16 mouse cellular contexts compared by ENCODE assay signal in genomic region chr13:34741254-34741653, GRCm38 (mm10). TPM values are rescaled to one million over a fixed set of nuclear protein-coding genes. Genes with fewer than 3 reads are reported as not detected.
DNase-seq lines count a peak whose midpoint lies in the region; TF ChIP-seq lines count a peak whose summit lies in the region.
"Had no signal": no experiment of that assay in that cellular context is flagged by ENCODE, and none has a peak within 500 bp of the region (broad histone marks: within the 10 kb centered on the region; RNA-seq: fewer than 3 reads in every experiment).

No protein-coding gene starts in this region.

- intact Hi-C loops in gastrocnemius, adult 2 months (cut with DNase I), result no loop called here

- no peaks in the 10 kb centered on the region; the same call in 1 of the 2 replicates for H3K4me1 ChIP-seq in lung, adult 2 months (ENCODE audit: control insufficient read depth, insufficient read depth, low read length)
- H3K4me1 ChIP-seq: limb, embryonic 12.5 days had no signal

- DNase-seq in gastrocnemius, adult 2 months, result no peak
- DNase-seq in gastrocnemius, adult 8-10 months (ENCODE audit: low spot score in 2 of 2), result no peak
- DNase-seq in lung, adult 2 months, result no peak
- no peak for DNase-seq in lung, postnatal 4 days
- peak; percentile 36 for DNase-seq in WW6 (ENCODE audit: low read depth, low spot score)
- DNase-seq in splenic B cell, adult 2 months (ENCODE audit: low read depth, low spot score), result peak; percentile 61
- DNase-seq in embryo, embryonic 10 days (ENCODE audit: low spot score), result no peak
- DNase-seq in cerebellum, postnatal 25 days, result no peak

- no peak overlapping the region for H3K27ac ChIP-seq in gastrocnemius, adult 2 months
- H3K27ac ChIP-seq: limb, embryonic 12.5 days had no signal

- H3K36me3 ChIP-seq in splenic B cell, adult 2 months (ENCODE audit: control insufficient read depth, insufficient read depth, low read length, poor library complexity, severe bottlenecking), result no peaks in the 10 kb centered on the region
- H3K36me3 ChIP-seq: limb, embryonic 12.5 days had no signal

- H3K27me3 ChIP-seq in splenic B cell, adult 2 months (ENCODE audit: control insufficient read depth, insufficient read depth, low read length, poor library complexity, severe bottlenecking), result no peaks in the 10 kb centered on the region
- H3K27me3 ChIP-seq: limb, embryonic 12.5 days had no signal

- H3K4me3 ChIP-seq in gastrocnemius, adult 2 months, result no peak overlapping the region
- no peak overlapping the region for H3K4me3 ChIP-seq in lung, adult 2 months (replicated peaks; ENCODE audit: extremely low read depth, low read depth, low read length)
- H3K4me3 ChIP-seq: erythroblast, embryonic 14.5 days; limb, embryonic 12.5 days had no signal

- WGBS in lung, adult 2 months, result 91% methylated on average over 9 of the region's 9 CpGs

- no peak for TF ChIP-seq POLR2A in lung, adult 2 months (IDR thresholded peaks at IDR 0.05; ENCODE audit: borderline replicate concordance, extremely low read depth, low read depth, low read length)

- TF ChIP-seq CTCF in gastrocnemius, adult 2 months (IDR thresholded peaks at IDR 0.05), result peak; percentile 43
- TF ChIP-seq CTCF in lung, adult 2 months (IDR thresholded peaks at IDR 0.05; ENCODE audit: insufficient read depth, low read length), result 0 out of 2 replicates have a peak, but pooled peaks have one; percentile 20

RNA-seq across cellular contexts. Expression of gene Fam50b, which starts 6.6 kb away (rescaled TPM):
- total RNA-seq in gastrocnemius, adult 2 months (2021), result not detected
- not detected for total RNA-seq in gastrocnemius, adult 8-10 months (2022)
- polyA plus RNA-seq in lung, adult 2 months (2012; rRNA removed), result 0.27 TPM in 1 of 2 replicates, not detected in the other
- total RNA-seq: layer of hippocampus, adult 8-10 months; megakaryocyte-erythroid progenitor cell, adult 5-6 weeks had no signal
- polyA plus RNA-seq: activated CD4-positive, CD25-positive, alpha-beta regulatory T cell, adult 4 months; cortical plate, adult 2 months; erythroblast, embryonic 14.5 days; heart, embryonic 14.5 days; intestine, embryonic 14.5 days; limb, embryonic 12.5 days had no signal

Comparison
In these comparisons a context has a peak if more than half of its experiments do, and no peak if none do; other contexts are left out.
1. DNase-seq: peak in WW6 (single experiment) and splenic B cell, adult 2 months (single experiment); none in gastrocnemius, adult 2 months (single experiment), gastrocnemius, adult 8-10 months (0 of 2), lung, adult 2 months (single experiment), lung, postnatal 4 days (0 of 2), embryo, embryonic 10 days (single experiment) and cerebellum, postnatal 25 days (0 of 2).